Mouse (Mus musculus): ENCODE data around the gene Rgs4. TPM values are rescaled to one million over a fixed set of nuclear protein-coding genes. Genes with fewer than 3 reads are reported as not detected.
A peak's percentile ranks its signal among the peaks of the same experiment; 100 is the strongest.

Gene Rgs4
- total RNA-seq (2021), result 10 to 100 TPM; 45.0 to 55.9 TPM
- long read RNA-seq, experiment 1, transcript Rgs4-201 (5 exons, 2,941 nt), result major isoform, 19 of 25 reads
- long read RNA-seq, experiment 1, partial matches to known transcripts, result 0 of 25 reads
- long read RNA-seq, experiment 1, other reads (novel, unspliced or antisense), result 6 of 25 reads
- long read RNA-seq, experiment 2, transcript Rgs4-201 (5 exons, 2,941 nt), result major isoform, 5 of 9 reads
- long read RNA-seq, experiment 2, partial matches to known transcripts, result 2 of 9 reads
- long read RNA-seq, experiment 2, other reads (novel, unspliced or antisense), result 2 of 9 reads

DNA sequence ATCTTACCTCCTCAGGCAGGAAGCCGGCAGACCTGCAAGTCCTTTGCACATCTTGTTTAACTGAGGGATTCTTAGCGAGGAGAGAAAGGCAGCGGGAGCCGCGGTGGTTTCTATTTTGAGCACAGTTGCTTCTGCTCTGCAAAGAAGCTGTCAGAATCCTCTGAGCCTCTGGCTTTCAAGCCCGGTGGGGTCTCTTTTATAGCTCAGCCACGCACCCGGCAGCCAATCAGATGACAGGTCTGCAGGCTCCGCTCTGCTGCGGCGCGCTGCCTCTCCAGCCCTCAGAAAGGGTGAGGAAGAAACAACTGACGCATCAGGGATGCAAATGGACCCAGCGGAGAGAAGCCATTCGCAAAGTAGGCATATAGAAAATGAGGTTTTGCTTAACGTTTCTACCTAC is at the start of gene Rgs4:
Rgs4 (minus strand) TSS at position 170 of the 400 bp plus-strand sequence.
- DNase-seq, result peak; percentile 80 to 81

DNA sequence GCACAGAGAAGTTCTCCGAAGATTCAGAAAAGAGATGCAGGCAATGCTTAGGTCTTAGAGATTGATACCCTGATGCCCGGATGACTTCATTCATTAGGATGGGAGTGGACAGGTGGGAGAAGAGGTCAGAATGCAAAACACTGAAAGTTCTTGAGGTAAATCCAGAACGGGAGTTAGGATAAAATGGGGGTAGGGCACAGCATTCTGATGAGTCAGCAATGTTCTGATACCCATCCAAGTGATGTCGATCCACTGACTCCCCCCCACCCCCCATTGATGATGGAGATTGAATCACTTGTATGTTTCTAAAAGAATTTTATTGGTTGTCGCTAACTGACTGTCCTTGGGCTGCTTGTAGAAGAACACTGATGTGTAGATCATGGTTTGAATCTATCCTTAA is 45.0 kb upstream of the Rgs4 start:
- DNase-seq, result no peak

DNA sequence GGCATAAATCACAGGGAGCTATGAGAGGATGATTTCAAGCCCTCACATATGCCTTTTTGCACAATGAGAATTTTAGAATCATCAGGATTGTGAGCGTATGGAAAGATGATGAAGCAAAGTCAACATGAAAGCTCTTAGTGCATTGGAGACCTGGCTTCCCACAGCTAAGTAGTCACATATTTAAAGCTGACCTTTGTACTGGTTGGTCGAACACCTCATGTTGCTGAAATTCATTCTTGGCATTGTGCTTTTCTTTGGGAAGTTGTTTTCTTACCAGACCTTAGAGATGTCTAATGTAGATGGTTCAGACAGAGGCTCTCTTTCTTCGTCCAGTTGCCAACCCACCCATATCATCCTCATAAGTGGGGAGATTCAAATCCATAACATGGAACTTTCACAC is 38.5 kb upstream of the Rgs4 start:
- DNase-seq, result no peak

DNA sequence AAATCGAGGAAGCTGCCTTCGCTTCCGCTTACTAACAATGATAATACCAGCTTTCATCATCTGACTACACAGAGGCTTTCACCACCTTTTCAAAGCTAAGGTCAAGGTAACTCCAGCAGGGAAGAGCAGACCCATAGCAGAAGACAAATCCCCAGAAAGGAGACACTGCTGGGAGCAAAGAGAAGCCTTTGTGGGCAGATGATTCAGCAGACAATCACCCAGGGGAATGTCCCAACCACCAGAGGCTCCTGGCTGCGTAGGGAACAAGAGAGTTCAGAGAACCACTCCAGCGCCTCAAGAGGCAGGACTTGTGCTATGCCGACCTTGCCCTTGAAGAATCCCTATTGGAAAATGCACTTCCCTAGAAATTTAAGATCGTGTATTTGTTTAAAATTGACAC is 29.1 kb upstream of the Rgs4 start:
- peak; percentile 55 to 57 for DNase-seq

DNA sequence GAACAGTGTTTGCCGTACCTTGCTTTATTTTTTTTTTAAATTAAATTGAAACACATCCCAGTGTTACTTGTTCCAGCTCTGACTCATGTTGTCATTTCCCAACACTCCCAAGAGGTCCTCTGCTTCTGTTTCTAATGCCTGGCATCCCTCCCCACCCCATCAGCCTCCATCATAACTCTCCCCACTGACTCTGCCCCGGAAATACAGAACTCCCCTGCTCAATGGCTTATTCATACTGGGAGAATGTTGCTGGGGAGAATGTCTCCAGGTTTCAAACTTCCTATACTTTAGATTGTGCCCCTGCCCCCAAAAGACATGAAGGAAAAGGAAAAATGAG is 17.1 kb upstream of the Rgs4 start:
- DNase-seq, result no peak

GRCm38 (mm10) chr1:169763858-169764618 is 16.6 kb upstream of the Rgs4 start:
- DNase-seq, result no peak

GRCm38 (mm10) chr1:169762524-169762923 is 15.1 kb upstream of the Rgs4 start:
- no peak for DNase-seq

DNA sequence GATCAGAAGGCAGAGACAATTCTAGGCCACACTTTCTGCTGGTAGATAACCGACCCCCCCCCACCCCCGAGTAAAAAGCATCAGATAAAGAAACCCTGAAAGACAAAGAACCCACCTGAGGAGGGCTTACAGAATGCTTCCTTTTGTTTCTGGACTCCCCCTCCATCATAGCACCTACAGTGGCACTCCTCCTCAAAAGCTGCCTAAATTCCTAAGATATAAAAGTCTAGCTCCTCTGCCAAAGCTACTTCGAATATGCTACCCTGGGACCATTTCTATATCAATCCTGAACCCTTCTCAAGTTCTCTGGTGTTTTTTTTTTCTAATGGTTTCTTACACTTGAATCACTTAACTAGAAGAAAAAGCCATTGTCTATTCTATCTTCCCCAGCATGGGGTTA is 9.1 kb upstream of the Rgs4 start:
- DNase-seq, result no peak

GRCm38 (mm10) chr1:169752395-169752794 is 5.0 kb upstream of the Rgs4 start:
- peak; percentile 13 to 15 for DNase-seq

DNA sequence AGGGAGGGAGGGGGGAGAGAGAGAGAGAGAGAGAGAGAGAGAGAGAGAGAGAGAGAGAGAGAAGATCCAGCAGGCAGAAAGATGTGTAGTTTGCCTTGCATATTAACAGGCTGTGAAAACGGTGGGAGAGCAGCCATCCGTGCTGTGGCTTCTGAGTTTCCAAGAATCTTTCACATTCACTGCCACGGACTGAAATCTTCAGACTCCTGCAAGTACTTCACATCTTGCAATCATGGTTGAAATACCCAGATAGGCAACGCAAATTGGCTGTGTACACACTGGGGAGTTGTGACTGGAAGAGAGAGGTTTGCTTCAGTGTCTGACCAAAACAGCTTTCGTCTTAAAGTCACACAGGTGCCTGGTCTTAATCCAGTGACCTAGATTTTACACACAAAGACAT is 997 bp upstream of the Rgs4 start:
- DNase-seq, result no peak

DNA sequence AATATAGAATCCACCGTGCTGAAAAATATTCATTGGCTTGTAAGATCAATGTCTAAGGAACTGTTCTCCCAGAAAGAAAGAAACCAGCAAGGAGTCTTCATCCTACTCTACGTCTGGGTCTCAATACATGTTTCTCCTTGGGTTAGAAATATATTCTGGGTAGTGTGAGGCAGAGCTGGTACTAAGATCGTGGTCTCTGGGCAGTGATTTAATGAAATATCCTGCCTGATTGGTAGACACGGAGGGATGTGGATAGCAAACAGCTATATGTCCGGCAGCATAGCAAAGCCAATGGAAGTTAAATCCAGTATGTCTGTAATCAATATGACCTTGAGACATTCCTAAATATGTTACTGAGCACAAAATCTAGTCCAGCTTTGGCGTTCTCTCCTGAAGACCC is 460 bp upstream of the Rgs4 start:
- DNase-seq, result no peak

GRCm38 (mm10) chr1:169741147-169741546 is 6.3 kb downstream of the Rgs4 start:
- no peak for DNase-seq

DNA sequence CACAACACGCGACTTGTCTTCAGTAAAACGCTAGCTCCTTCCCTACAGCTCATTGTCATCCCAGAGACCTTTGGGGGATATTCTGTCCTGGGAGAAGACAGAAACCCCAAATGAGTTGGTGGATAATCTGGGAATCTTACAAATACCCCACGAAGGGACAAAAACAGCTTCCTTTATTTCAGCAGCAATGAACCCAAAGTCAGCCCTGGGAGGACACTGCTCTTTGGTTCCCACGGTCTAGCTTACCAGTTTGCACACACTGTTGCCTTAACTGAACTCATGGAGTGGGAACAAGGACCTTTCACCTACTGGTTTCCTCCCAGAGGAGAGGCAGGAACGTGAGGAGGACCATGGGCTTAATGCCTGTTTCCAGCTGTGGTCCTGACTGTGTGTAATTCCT is 10.2 kb downstream of the Rgs4 start:
- no peak for DNase-seq

- no peak for DNase-seq
Observed at GRCm38 (mm10) chr1:169736139-169736538, 11.3 kb downstream of the Rgs4 start.

DNA sequence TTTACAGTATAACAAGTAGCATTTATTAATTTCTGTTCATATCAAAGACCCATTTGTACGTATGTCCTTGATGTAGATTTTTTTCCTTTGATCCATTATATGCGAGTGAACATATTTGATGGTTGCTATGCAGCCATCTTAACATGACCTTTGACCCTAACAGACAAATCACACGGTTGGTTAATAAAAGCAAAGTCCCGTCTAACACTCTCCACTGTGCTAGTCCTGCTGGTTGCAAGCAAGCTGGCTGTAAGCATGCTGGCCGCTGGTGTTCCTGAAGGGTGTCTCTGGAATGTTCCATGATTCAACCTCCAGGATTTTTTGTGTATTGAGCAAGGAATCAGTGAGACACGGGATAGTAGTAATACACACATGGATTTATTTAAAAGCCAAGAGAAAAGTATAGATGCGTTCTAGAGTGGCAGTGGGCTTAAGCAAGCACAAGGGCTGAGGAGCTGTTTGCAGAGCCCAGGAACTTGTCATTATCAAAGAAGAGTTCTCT is 16.8 kb downstream of the Rgs4 start:
- no peak for DNase-seq

DNA sequence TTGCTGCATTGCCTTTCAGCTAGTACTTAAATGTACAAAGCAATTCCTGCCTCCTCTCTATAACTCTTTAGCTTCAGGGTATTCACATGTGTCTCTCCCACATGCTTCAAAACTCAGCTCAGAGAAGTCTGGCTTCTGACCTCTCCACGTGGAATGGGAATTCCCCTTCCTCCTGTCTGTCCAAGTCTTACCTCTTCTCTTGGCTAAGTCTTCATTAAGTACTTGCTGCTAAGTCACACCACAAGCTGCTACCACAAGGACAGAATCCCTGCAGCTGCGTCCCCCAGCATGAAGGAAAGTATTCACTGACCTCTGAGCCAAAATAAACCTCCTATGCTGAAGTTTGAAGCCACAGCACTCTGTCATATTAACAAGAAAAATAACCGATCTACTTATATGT is 21.1 kb downstream of the Rgs4 start:
- no peak for DNase-seq

- DNase-seq, result no peak
Observed at GRCm38 (mm10) chr1:169721836-169722235, 25.6 kb downstream of the Rgs4 start.

DNA sequence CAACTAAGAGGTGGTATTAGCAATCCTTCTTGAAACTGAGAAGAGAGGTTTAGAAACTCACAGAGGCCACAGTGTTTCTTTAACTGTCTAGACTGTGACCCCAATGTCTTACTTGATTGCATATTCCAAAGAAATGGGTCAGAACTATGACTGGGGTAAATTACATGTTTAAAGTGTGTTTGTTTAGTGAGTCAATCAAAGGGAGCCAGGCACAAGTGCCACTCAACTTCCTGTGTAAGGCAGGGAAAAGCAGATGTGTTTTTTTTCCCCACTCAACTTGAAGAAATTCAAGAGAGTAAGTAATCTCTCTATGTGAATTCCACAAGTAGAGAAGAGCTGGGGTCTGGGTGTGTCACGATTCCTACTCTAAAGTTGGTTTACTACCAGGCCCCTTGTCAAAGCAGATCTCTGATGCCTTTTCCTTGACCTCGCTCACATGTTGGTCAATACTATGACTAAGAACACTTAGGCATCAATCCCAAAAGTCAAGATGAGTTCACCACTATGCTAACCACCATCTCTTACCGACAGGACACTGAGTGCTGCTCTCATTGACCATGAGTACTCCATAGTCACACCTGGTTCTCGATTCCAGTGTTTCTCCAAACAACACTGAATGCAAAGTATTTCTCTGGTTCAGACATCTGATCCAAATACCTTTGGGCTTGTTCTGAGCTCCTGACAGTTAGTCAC is 42.9 kb downstream of the Rgs4 start:
- DNase-seq, result no peak

- DNase-seq, result peak in 1 of 2 experiments; percentile 6
Observed at GRCm38 (mm10) chr1:169699184-169699583, 48.3 kb downstream of the Rgs4 start.

- no peak for DNase-seq
Observed at GRCm38 (mm10) chr1:169697236-169697635, 50.2 kb downstream of the Rgs4 start.

GRCm38 (mm10) chr1:169695356-169695755 is 52.1 kb downstream of the Rgs4 start:
- DNase-seq, result no peak

- no peak for DNase-seq
Observed at GRCm38 (mm10) chr1:169693537-169693936, 53.9 kb downstream of the Rgs4 start.

- no peak for DNase-seq
Observed at GRCm38 (mm10) chr1:169693040-169693439, 54.4 kb downstream of the Rgs4 start.
